Mouse (Mus musculus) lung, embryonic 14.5 days (tissue): ENCODE data around the gene Trim59. TPM values are rescaled to one million over a fixed set of nuclear protein-coding genes. Genes with fewer than 3 reads are reported as not detected.
A peak's percentile ranks its signal among the peaks of the same experiment; 100 is the strongest.

Experiments
- ATAC-seq: fragments of 200-750 bp; cut with Nextera tagmentation; 2 replicates; pipeline ENCODE4 v1.8.0; 2017; ENCODE audit warnings: mild to moderate bottlenecking, moderate TSS enrichment, moderate library complexity; ENCODE audit not compliant: insufficient read depth
- DNase-seq: peaks from one replicate; pipeline ENCODE4 v3.0.0-alpha.2; 2015
- H3K27ac ChIP-seq: fragments of 300-500 bp; sonication (generic); 2 replicates; pipeline ENCODE4 v1.5.1; 2014; ENCODE audit warnings: low read depth, mild to moderate bottlenecking, moderate library complexity
- H3K27me3 ChIP-seq: fragments of 300-500 bp; sonication (generic); 2 replicates; pipeline ENCODE4 v1.6.1; 2014; ENCODE audit warnings: low read length, control low read depth; ENCODE audit not compliant: insufficient read depth
- H3K36me3 ChIP-seq: fragments of 300-500 bp; sonication (generic); 2 replicates; pipeline ENCODE4 v1.6.1; 2014; ENCODE audit warnings: control low read depth; ENCODE audit not compliant: insufficient read depth
- H3K4me1 ChIP-seq: fragments of 300-500 bp; sonication (generic); 2 replicates; pipeline ENCODE4 v1.6.1; 2014; ENCODE audit warnings: antibody characterized with exemption, control low read depth; ENCODE audit not compliant: insufficient read depth
- H3K4me2 ChIP-seq: fragments of 300-500 bp; sonication (generic); 2 replicates; pipeline ENCODE4 v1.6.1; 2014; ENCODE audit warnings: mild to moderate bottlenecking
- H3K4me3 ChIP-seq: fragments of 300-500 bp; sonication (generic); 2 replicates; pipeline ENCODE4 v1.5.1; 2014; ENCODE audit warnings: low read depth, low read length
- H3K9ac ChIP-seq: fragments of 300-500 bp; sonication (generic); 2 replicates; pipeline ENCODE4 v1.6.1; 2014
- H3K9me3 ChIP-seq: fragments of 300-500 bp; sonication (generic); 2 replicates; pipeline ENCODE4 v1.6.1; 2016; ENCODE audit warnings: low read depth, low read length, control low read depth
- CTCF ChIP-seq: IDR thresholded peaks from 2 replicates; pipeline ENCODE4 v1.5.1; 2016; ENCODE audit warnings: antibody characterized with exemption, low read depth
- WGBS: fragments of 180-500 bp; shearing (Covaris S2); extraction: QIAGEN DNeasy Blood & Tissue Kit; methylation state at CpG from one replicate; pipeline ENCODE4 v1.1.7; 2014; 5-methylcytosine and 5-hydroxymethylcytosine counted together
- polyA plus RNA-seq: library from polyadenylated mRNA; unstranded; fragments of >200 nt; fragmentation: Nextera tagmentation; extraction: Ambion mirVana; gene quantifications from 2 replicates; pipeline ENCODE4 v1.2.1, GENCODE M21; 2014

Trim59 gene
- polyA plus RNA-seq, 1 experiment from 2014 or later, result 153 TPM

DNA sequence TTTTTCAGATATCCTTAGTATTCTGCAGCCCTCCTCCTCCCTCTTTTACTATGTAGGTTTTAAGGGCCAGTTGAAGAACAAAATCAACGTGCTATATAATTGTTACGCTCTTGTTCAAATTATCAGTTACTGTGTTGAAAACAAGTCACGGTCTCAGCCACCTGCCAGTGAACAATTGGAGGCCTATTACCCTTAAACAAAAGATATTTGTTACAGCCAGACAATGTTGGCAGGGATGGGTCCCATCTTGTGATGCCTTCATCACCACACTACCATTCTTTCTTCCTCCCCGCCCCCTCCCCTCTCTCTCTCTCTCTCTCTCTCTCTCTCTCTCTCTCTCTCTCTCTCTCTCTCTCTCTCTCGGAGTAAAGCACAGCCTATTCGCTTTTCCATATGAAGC is 4.5 kb upstream of the Trim59 start:
- 74% methylated on average over 6 of the region's 6 CpGs for WGBS
- H3K36me3 ChIP-seq, result no peaks in the 10 kb centered on the region
- DNase-seq, result no peak
- H3K4me2 ChIP-seq, result no peak overlapping the region
- H3K27ac ChIP-seq, result no peak overlapping the region
- no peak for ATAC-seq
- no peaks in the 10 kb centered on the region for H3K27me3 ChIP-seq
- no peak overlapping the region for H3K9ac ChIP-seq
- H3K4me3 ChIP-seq, result no peak overlapping the region
- no peak for TF ChIP-seq CTCF
- H3K9me3 ChIP-seq, result no peaks in the 10 kb centered on the region
- 0 out of 2 replicates have a peak, but pooled peaks cover 4% of the 10 kb centered on the region for H3K4me1 ChIP-seq

DNA sequence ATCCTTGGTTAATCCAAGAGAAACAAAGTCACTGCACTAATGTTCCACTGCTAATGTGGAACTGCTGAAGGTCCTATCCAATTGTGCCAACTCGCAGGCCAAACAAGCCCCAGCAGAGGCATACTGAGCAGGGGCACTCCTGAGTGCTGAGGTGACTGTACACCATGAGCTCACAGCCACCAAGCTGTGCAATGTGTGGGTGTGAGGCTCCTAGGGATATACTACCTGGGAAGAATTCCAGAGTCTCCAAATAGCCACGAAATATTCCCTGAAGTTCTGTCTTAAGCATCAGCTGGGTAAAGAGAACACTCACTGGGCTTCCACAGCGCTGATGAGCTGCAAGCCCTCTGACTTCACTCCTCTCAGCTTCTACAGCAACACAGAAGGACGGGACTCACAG is 3.1 kb upstream of the Trim59 start:
- H3K36me3 ChIP-seq, result peaks cover 6% of the 10 kb centered on the region
- H3K9ac ChIP-seq, result no peak overlapping the region
- H3K27me3 ChIP-seq, result no peaks in the 10 kb centered on the region
- H3K4me2 ChIP-seq, result no peak overlapping the region
- no peak overlapping the region for H3K27ac ChIP-seq
- H3K4me3 ChIP-seq, result no peak overlapping the region
- no peak for TF ChIP-seq CTCF
- no peak for ATAC-seq
- DNase-seq, result no peak
- WGBS, result 72% methylated on average over 4 of the region's 4 CpGs
- H3K9me3 ChIP-seq, result no peaks in the 10 kb centered on the region
- H3K4me1 ChIP-seq, result 0 out of 2 replicates have a peak, but pooled peaks cover 4% of the 10 kb centered on the region

DNA sequence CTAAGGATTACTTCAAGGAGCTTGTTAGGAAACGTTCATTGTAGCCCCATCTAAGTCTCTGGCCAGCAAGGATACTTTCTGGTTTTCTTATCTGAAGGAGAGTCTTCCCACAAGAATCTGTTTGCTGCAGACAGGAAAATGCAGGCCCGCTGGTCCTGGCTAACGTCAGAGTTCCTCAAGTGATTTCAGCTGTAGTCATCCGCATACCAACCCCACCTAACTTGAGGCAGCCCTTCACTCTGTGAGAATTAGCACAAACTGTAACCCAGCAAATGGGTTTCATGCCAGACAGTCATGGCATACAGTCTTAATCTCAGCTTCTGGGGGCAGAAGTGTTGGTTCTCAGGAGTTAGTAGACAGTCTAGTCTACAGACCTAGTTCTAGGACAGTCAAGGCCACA is 2.0 kb upstream of the Trim59 start:
- Histone ChIP-seq H3K27ac (no peak overlapping the region), H3K9me3 (no peaks in the 10 kb centered on the region), H3K4me2 (no peak overlapping the region), H3K9ac (no peak overlapping the region), H3K4me3 (no peak overlapping the region), H3K4me1 (0 out of 2 replicates have a peak, but pooled peaks cover 4% of the 10 kb centered on the region), H3K27me3 (no peaks in the 10 kb centered on the region), H3K36me3 (peaks cover 12% of the 10 kb centered on the region)
- ATAC-seq, result no peak
- no peak for TF ChIP-seq CTCF
- DNase-seq, result peak; percentile 35
- whole genome bisulfite sequencing, result 54% methylated on average over 4 of the region's 4 CpGs

DNA sequence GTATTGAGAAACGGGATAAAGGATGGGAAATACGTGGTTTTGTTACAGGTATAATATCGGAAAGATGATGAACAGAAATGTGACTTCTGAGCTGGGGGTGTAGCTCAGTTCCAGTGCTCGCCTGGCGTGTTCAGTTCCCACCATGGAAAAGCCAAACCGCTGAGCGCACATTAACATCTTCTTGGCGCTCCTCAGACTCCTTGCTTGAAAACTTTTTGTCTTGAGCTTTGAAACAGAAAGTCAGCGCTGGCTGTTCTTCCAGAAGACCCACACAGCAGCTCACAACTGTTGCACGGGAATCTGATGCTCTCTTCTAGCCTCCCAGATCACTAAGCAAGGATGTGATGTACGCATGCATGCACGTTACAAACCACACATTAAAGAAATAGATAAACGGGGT is 1.2 kb upstream of the Trim59 start:
- no peaks in the 10 kb centered on the region for H3K9me3 ChIP-seq
- no peak for ATAC-seq
- H3K9ac ChIP-seq, result peak overlapping the region; percentile 97
- H3K4me3 ChIP-seq, result peak overlapping the region; percentile 88
- peak overlapping the region; percentile 65 for H3K4me2 ChIP-seq
- 22% methylated on average over 13 of the region's 13 CpGs for WGBS
- peaks cover 20% of the 10 kb centered on the region for H3K36me3 ChIP-seq
- peak overlapping the region; percentile 95 for H3K27ac ChIP-seq
- no peak for TF ChIP-seq CTCF
- DNase-seq, result peak; percentile 47
- H3K4me1 ChIP-seq, result 0 out of 2 replicates have a peak, but pooled peaks cover 4% of the 10 kb centered on the region
- H3K27me3 ChIP-seq, result no peaks in the 10 kb centered on the region

DNA sequence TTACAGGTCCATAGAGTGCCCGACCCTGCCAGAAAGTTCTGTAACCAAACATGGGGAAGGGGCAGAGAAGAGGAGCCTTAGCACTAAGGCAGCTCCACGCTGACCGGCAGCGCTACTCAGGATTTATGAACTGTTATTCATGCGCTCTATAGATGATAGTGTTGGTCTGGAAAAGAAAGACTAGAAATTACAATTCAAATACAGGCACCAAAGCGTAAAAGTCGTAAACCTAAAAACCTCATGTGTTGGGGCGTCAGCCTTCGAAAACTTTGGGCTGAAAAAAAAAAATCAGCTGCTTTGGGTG is 797 bp upstream of the Trim59 start:
- Histone ChIP-seq H3K27ac (peak overlapping the region; percentile 95), H3K4me3 (peak overlapping the region; percentile 88), H3K27me3 (no peaks in the 10 kb centered on the region), H3K4me2 (peak overlapping the region; percentile 65), H3K4me1 (0 out of 2 replicates have a peak, but pooled peaks cover 4% of the 10 kb centered on the region), H3K9me3 (no peaks in the 10 kb centered on the region), H3K36me3 (peaks cover 24% of the 10 kb centered on the region), H3K9ac (peak overlapping the region; percentile 97)
- ATAC-seq, result no peak; the same call in 1 of the 2 replicates
- WGBS, result 4% methylated on average over 9 of the region's 9 CpGs
- TF ChIP-seq CTCF, result no peak
- peak; percentile 69 for DNase-seq

DNA sequence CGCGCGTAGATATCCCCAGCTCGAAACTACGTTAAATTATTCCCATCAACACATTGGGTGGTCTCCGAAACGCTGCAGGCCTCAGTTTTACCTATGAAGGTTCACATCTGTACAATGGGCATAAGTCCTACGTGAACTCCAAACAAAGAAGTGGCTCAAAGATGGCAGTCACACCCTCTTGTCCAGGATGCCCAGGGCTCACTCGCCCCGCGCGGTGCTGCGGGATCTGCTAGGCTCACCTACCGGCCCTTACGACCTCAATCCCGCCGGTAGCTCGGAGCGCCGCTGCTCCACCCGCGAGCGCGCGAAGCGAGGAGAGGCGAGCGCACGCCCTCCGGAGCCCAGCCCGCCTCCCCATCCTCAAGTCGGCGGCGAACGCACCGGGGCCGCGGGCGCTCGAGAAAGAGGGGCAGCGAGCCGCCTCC is 376 bp downstream of the Trim59 start:
- DNase-seq (peak; percentile 70), ATAC-seq (peak; percentile 57)
- Histone ChIP-seq H3K4me1 (0 out of 2 replicates have a peak, but pooled peaks cover 4% of the 10 kb centered on the region), H3K4me3 (peak overlapping the region; percentile 88), H3K9me3 (no peaks in the 10 kb centered on the region), H3K9ac (peak overlapping the region; percentile 97), H3K27ac (peak overlapping the region; percentile 96), H3K36me3 (peaks cover 34% of the 10 kb centered on the region), H3K4me2 (peak overlapping the region; percentile 65), H3K27me3 (no peaks in the 10 kb centered on the region)
- under 1% methylated on average over 40 of the region's 42 CpGs for WGBS
- TF ChIP-seq CTCF, result no peak

DNA sequence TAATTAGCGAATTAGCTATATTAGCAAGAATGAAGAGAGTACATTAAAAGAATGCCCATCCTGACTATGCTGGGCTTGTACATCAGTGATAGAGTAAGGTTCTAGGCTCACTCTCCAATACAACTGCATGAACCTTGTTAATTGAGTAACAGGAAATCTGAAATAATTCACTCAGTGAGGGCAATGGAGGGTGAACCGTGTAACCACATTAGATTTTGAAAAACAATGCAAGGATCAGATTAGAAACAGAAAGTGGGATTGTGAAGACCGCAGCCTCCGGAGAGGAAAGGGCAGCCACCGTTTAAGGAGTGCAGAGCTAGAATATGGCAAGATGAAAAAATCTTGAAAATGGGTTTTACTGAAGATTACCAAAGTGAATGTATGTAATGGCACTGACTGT is 3.3 kb downstream of the Trim59 start:
- peak overlapping the region; percentile 54 for H3K4me2 ChIP-seq

More for the DNA sequence above, 3.3 kb downstream of the Trim59 start:
- ATAC-seq (no peak), DNase-seq (no peak)
- no peak for TF ChIP-seq CTCF
- H3K27ac ChIP-seq, result no peak overlapping the region
- 0 out of 2 replicates have a peak, but pooled peaks cover 4% of the 10 kb centered on the region for H3K4me1 ChIP-seq
- H3K4me3 ChIP-seq, result peak overlapping the region; percentile 31
- 73% methylated on average over 5 of the region's 5 CpGs for WGBS
- H3K27me3 ChIP-seq, result no peaks in the 10 kb centered on the region
- peak overlapping the region; percentile 35; the same call in 1 of the 2 replicates for H3K9ac ChIP-seq
- H3K36me3 ChIP-seq, result peaks cover 52% of the 10 kb centered on the region
- no peaks in the 10 kb centered on the region for H3K9me3 ChIP-seq
